Mouse (Mus musculus): ENCODE results near the gene Trim58. TPM values are rescaled to one million over a fixed set of nuclear protein-coding genes. Genes with fewer than 3 reads are reported as not detected.

The Trim58 gene
- polyA plus RNA-seq, 1 experiment from 2014 or later: 0.15 TPM

DNA sequence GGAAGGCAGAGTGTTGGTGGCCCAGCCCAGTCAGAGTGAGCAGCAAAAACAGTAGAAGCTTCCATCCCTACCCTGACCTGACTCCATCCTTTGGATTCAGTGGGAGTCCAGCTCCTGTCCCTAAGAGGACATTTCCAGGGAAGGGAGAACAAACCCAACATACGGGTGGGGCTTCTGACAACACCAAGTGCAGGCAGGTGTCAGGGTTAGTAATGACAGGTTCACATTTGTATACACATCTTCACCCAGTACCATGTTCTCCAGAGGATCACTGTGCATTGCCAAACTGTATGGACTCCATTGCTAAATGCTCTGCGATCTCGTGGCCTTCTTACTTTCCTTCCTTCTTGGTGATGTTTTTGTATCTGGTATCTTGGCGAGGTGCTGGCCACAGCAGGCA, 24.3 kb upstream of the Trim58 start, which contains the start of gene 2210407C18Rik:
Gene 2210407C18Rik (minus strand): TSS at position 101 of the 400 bp plus-strand sequence.
- Histone ChIP-seq H3K27ac (no peak within 1 kb of the TSS), H3K4me3 (replicated peaks) (no peak within 1 kb of the TSS), H3K27me3 (no peaks in the 10 kb centered on the region), H3K36me3 (no peaks in the 10 kb centered on the region), H3K4me2 (no peak within 1 kb of the TSS), H3K9ac (replicated peaks) (no peak within 1 kb of the TSS), H3K4me1 (replicated peaks) (no peaks in the 10 kb centered on the region), H3K9me3 (no peaks in the 10 kb centered on the region)
- 90% methylated on average over 4 of the region's 4 CpGs for WGBS
- ATAC-seq (ENCODE audit: insufficient number of reproducible peaks, insufficient read depth, low FRiP score, low TSS enrichment, low read depth): no peak

DNA sequence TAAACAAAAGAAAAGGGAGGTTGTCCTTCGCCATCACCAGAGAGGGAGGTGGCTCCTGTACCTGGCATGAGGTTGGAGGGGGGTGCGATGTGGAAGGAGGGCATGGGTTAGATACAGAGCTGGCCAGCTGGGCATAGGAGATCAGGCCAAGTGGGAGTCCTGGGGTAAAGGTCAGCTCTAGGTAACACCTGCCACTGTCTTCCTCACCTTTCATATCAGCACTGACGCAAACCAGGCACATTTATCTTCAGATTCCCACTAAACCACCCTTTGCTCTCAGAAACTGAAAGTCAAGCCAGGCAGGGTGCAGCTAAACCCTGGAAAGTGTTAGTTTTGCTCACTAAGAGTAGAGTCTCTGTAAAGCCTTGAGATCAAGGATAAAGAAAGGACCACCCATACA, 21.9 kb upstream of the Trim58 start:
- Histone ChIP-seq H3K36me3 (no peaks in the 10 kb centered on the region), H3K4me3 (replicated peaks) (no peak overlapping the region), H3K4me2 (no peak overlapping the region), H3K9me3 (no peaks in the 10 kb centered on the region), H3K9ac (replicated peaks) (no peak overlapping the region), H3K27me3 (no peaks in the 10 kb centered on the region), H3K4me1 (replicated peaks) (no peaks in the 10 kb centered on the region), H3K27ac (no peak overlapping the region)
- no peak for ATAC-seq (ENCODE audit: insufficient number of reproducible peaks, insufficient read depth, low FRiP score, low TSS enrichment, low read depth)
- 77% methylated on average over 3 of the region's 3 CpGs for WGBS

DNA sequence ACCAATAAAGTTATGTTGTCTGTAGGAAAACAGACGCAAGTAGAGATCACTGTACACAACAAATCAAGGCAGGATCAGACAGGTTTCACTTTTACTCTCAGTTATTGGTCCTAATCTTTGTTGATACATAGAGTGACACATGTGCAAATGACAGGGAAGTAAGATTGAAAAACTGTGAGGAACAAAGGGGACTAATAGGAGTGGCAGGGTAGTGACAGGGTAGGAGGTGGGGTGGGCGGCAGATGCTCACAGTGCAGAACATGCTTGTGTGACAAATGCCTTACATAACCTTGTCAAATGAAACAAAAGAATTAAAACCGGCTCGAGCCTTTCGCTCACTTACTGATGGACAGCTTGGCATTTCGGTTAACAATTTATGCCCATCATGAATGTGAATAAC, 21.5 kb upstream of the Trim58 start:
- Histone ChIP-seq H3K27me3 (no peaks in the 10 kb centered on the region; the same call in 1 of the 2 replicates), H3K36me3 (no peaks in the 10 kb centered on the region), H3K27ac (no peak overlapping the region), H3K4me3 (replicated peaks) (no peak overlapping the region), H3K9me3 (no peaks in the 10 kb centered on the region), H3K9ac (replicated peaks) (no peak overlapping the region), H3K4me1 (replicated peaks) (no peaks in the 10 kb centered on the region), H3K4me2 (no peak overlapping the region)
- no peak for ATAC-seq (ENCODE audit: insufficient number of reproducible peaks, insufficient read depth, low FRiP score, low TSS enrichment, low read depth)
- WGBS: 84% methylated on average over 6 of the region's 6 CpGs

DNA sequence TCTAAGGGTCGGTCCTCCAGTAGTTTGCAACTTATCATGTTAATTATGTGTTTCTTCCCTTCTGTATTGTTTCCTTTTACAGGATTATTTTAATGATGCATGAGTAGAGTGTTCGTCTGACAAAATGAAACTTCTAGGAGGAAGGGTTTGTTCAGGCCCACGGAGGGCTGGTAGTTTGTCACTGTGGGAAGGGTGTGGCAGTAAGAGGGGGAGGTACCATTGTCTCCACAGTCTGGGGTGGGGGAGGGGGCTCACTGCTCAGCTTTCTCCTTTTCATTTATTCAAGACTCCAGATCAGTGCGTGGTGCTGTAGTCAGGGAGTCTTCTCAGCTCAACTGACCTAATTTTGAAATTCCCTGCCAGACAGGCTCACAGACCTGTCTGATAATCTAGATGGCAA, 14.1 kb upstream of the Trim58 start:
- no peaks in the 10 kb centered on the region for H3K36me3 ChIP-seq
- H3K4me1 ChIP-seq (replicated peaks): no peaks in the 10 kb centered on the region
- H3K27ac ChIP-seq: no peak overlapping the region
- 69% methylated on average over 4 of the region's 4 CpGs for WGBS
- H3K9me3 ChIP-seq: no peaks in the 10 kb centered on the region
- H3K4me3 ChIP-seq (replicated peaks): no peak overlapping the region
- no peak overlapping the region for H3K9ac ChIP-seq (replicated peaks)
- ATAC-seq (ENCODE audit: insufficient number of reproducible peaks, insufficient read depth, low FRiP score, low TSS enrichment, low read depth): no peak
- H3K4me2 ChIP-seq: no peak overlapping the region
- H3K27me3 ChIP-seq: no peaks in the 10 kb centered on the region; the same call in 1 of the 2 replicates

DNA sequence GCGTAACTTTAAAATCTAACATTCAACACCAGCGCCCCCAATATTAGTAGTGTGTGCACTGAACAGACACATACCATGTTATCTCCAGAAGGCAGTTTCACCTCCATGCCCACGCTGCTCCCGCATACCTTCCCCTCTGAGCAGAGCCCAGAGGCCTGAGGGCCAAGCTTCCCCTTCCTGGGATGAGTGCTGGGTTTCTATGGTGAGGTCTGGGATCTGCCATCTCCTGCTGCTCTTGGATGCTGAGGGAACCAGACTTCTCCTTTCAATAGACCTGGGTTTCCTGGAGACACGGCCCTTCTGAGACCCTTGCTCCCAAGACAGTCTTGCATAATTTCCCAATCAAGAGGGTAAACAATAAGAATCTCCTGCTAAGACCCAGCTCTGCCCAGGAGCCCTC, 9.9 kb upstream of the Trim58 start, which contains the start of gene Olfr323:
Gene Olfr323 (minus strand): TSS at position 101 of the 400 bp plus-strand sequence.
- no peak within 1 kb of the TSS for H3K9ac ChIP-seq (replicated peaks)

DNA sequence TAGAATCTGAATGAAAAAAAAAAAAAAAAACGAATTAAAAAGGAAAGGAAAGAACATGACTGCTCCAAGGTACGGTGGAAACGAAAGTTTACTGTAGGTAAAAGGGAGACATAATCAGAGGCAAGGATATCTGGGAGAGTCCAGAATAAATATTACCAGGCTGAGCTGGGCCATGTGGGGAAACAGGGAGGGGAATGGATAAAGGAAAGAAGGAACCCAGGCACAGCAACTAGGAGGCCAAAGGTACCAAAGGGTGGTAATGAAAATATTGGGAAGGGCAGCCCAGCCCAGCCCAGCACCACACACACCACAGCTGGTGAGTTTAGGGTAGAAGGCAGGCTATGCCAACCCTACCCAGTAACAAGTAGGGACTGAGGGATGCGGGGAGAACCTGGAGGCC, 5.4 kb upstream of the Trim58 start:
- Histone ChIP-seq H3K4me3 (replicated peaks) (no peak overlapping the region), H3K9me3 (no peaks in the 10 kb centered on the region), H3K27me3 (peaks cover 23% of the 10 kb centered on the region), H3K4me2 (no peak overlapping the region), H3K4me1 (replicated peaks) (no peaks in the 10 kb centered on the region), H3K27ac (no peak overlapping the region), H3K36me3 (no peaks in the 10 kb centered on the region), H3K9ac (replicated peaks) (no peak overlapping the region)
- 65% methylated on average over 4 of the region's 4 CpGs for WGBS
- ATAC-seq (ENCODE audit: insufficient number of reproducible peaks, insufficient read depth, low FRiP score, low TSS enrichment, low read depth): no peak

More for the DNA sequence above, 9.9 kb upstream of the Trim58 start, which contains the start of gene Olfr323:
- H3K27ac ChIP-seq: no peak within 1 kb of the TSS
- WGBS: 75% methylated on average over 5 of the region's 5 CpGs
- H3K36me3 ChIP-seq: no peaks in the 10 kb centered on the region
- 0 out of 2 replicates have a peak, but pooled peaks cover 3% of the 10 kb centered on the region for H3K27me3 ChIP-seq
- H3K4me2 ChIP-seq: no peak within 1 kb of the TSS
- no peak within 1 kb of the TSS for H3K4me3 ChIP-seq (replicated peaks)
- H3K9me3 ChIP-seq: no peaks in the 10 kb centered on the region
- ATAC-seq (ENCODE audit: insufficient number of reproducible peaks, insufficient read depth, low FRiP score, low TSS enrichment, low read depth): no peak
- no peaks in the 10 kb centered on the region for H3K4me1 ChIP-seq (replicated peaks)

DNA sequence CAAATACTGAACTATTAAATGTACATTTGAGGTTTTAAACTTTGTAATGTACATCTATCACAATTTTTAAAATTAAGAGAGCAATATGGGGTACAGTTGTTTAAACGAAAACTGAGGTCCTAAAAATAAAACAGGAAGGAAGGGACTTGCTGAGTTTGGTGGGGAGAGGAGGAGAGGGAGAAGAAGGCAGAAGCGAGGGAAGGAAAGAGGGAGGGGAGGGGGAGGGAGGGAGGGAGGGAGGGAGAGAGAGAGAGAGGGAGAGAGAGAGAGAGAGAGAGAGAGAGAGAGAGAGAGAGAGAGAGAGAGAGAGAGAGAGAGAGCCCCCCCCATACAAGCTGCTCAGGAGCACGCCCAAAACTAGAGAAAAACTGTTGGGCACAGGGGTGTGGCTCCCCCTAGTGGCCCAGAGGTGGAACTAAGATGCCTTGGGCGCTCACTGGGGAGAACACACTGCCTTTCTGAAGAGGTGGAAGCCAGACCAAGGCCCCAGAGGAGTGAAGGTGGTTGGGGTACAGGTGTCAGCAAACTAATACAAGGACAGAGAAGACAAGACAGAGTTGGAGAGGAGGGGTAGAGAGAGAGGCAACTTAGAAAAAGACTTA, 3.8 kb upstream of the Trim58 start:
- Histone ChIP-seq H3K27ac (no peak overlapping the region), H3K9ac (replicated peaks) (no peak overlapping the region), H3K4me3 (replicated peaks) (no peak overlapping the region), H3K27me3 (peaks cover 37% of the 10 kb centered on the region), H3K36me3 (no peaks in the 10 kb centered on the region), H3K9me3 (no peaks in the 10 kb centered on the region), H3K4me1 (replicated peaks) (peaks cover 11% of the 10 kb centered on the region), H3K4me2 (no peak overlapping the region)
- no peak for ATAC-seq (ENCODE audit: insufficient number of reproducible peaks, insufficient read depth, low FRiP score, low TSS enrichment, low read depth)
- 20% methylated on average over 4 of the region's 4 CpGs for WGBS

DNA sequence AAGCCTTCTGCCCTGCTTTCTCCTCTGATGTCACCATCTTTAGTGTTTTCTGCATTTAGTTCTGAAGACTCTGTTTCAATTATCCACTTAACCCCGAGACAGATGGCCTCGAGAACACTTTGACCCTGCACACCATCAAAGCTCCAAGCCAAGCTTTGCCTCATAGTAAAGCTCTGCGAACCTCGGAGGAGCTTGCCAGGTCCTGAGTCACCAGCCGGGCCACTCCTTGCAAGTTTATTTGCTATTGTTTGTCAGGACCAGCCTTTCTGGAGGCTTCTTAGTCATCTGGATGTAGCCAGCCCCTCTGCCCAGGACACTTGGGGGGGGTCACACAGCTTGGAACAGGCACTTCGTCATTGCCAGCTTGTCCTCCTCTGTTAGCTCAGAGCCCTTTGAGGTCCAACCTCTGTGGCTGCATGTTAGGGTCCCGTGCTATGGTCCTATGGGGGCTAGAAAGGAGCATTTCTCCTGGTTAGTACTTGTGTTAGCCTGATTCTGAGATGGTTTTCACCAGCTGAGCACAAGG, 2.0 kb upstream of the Trim58 start:
- Histone ChIP-seq H3K9ac (replicated peaks) (no peak overlapping the region), H3K9me3 (no peaks in the 10 kb centered on the region), H3K27ac (no peak overlapping the region), H3K4me2 (no peak overlapping the region), H3K4me1 (replicated peaks) (peaks cover 11% of the 10 kb centered on the region), H3K4me3 (replicated peaks) (no peak overlapping the region), H3K36me3 (no peaks in the 10 kb centered on the region), H3K27me3 (peaks cover 44% of the 10 kb centered on the region)
- ATAC-seq (ENCODE audit: insufficient number of reproducible peaks, insufficient read depth, low FRiP score, low TSS enrichment, low read depth): no peak
- WGBS: 34% methylated on average over 7 of the region's 7 CpGs

DNA sequence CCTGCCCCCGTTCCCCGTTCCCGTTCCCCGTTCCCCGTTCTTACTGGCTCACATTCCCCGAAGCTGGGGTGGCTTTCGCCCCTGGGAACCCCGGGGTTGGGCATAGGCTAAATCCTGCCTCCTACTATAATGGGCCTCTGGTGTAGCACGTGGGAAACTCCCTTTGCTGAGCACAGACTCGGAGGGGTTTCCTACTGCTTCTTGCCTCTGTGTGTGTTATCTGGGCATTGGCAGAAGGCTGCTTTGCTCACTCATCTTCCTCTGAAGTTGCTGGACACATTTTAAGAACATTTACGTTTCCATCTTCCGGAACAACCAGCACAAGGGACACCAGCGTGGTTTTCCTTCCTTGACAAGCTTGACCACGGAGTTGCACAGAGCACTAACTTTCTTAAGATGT, 792 bp downstream of the Trim58 start:
- Histone ChIP-seq H3K4me2 (peak overlapping the region; percentile 84), H3K27me3 (peaks cover 44% of the 10 kb centered on the region), H3K9me3 (no peaks in the 10 kb centered on the region), H3K4me1 (replicated peaks) (peaks cover 11% of the 10 kb centered on the region), H3K36me3 (no peaks in the 10 kb centered on the region), H3K4me3 (replicated peaks) (peak overlapping the region; percentile 42), H3K9ac (replicated peaks) (0 out of 2 replicates have a peak overlapping the region, but pooled peaks have one; percentile 48), H3K27ac (no peak overlapping the region)
- no peak for ATAC-seq (ENCODE audit: insufficient number of reproducible peaks, insufficient read depth, low FRiP score, low TSS enrichment, low read depth)
- WGBS: 26% methylated on average over 14 of the region's 14 CpGs

DNA sequence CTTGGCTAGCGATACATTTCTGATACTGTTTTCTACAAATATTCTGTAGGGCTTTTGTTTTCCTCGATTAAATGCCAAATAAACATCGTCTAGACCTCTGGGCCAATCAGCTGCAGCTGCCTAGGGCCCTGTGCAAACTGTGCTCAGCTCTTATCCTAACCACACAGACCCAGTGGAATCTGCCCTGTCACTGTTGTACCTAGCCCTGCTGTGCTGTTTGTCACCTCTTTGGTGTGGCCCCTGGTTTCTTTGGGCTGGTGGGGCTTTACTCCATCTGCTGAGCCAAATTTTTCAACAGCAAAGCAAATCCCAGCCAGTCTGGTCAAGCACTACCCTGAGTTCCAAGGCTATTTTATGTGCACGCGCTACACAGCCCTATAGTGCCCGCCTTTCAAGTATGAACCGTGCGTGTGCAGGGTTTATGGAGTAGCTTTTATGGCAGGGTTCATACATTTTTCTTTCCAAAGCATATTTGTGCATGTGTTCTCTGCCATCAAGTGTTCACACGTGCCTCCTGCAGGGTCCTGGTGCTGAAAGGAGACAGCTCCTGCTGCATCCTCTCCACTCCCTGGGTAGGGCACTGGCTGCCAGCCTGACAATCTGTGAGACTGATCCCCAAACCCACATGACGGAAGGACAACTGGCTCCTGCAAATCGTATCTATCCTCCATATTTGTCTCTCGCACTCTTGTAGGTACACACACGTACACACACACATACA, 1.5 kb downstream of the Trim58 start:
- no peaks in the 10 kb centered on the region for H3K9me3 ChIP-seq
- H3K9ac ChIP-seq (replicated peaks): no peak overlapping the region
- WGBS: 83% methylated on average over 13 of the region's 13 CpGs
- ATAC-seq (ENCODE audit: insufficient number of reproducible peaks, insufficient read depth, low FRiP score, low TSS enrichment, low read depth): peak; percentile 63; the same call in 1 of the 2 replicates
- no peak overlapping the region for H3K4me2 ChIP-seq
- H3K36me3 ChIP-seq: no peaks in the 10 kb centered on the region
- peaks cover 11% of the 10 kb centered on the region for H3K4me1 ChIP-seq (replicated peaks)
- H3K27me3 ChIP-seq: peaks cover 44% of the 10 kb centered on the region
- no peak overlapping the region for H3K27ac ChIP-seq
- H3K4me3 ChIP-seq (replicated peaks): no peak overlapping the region

DNA sequence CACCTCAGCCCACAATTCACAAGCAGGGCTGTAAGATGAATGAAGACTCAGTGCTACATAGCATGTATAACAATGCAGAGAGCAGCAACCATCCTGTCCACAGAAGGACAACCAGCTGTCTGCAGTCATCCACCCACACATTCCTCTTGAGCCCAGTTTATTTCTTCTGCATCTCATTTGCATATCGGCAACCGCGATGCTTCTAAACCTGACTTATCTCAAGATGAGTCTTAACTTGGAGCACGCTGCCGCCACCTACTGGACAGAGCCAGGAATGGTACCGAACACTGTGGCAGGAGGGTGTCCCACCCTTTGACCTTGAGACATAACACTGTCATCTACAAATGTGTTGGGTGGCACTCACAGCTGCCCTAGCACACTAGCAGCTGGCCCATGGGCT, 3.1 kb downstream of the Trim58 start:
- 35% methylated on average over 6 of the region's 6 CpGs for WGBS
- ATAC-seq (ENCODE audit: insufficient number of reproducible peaks, insufficient read depth, low FRiP score, low TSS enrichment, low read depth): no peak

More for the DNA sequence above, 3.1 kb downstream of the Trim58 start:
- H3K27me3 ChIP-seq: peaks cover 39% of the 10 kb centered on the region
- peaks cover 11% of the 10 kb centered on the region for H3K4me1 ChIP-seq (replicated peaks)
- H3K36me3 ChIP-seq: no peaks in the 10 kb centered on the region
- no peak overlapping the region for H3K9ac ChIP-seq (replicated peaks)
- H3K4me2 ChIP-seq: no peak overlapping the region
- H3K9me3 ChIP-seq: no peaks in the 10 kb centered on the region
- no peak overlapping the region for H3K27ac ChIP-seq
- H3K4me3 ChIP-seq (replicated peaks): no peak overlapping the region
